Mouse (Mus musculus): ENCODE data around the gene Avpi1. TPM values are rescaled to one million over a fixed set of nuclear protein-coding genes. Genes with fewer than 3 reads are reported as not detected.
A peak's percentile ranks its signal among the peaks of the same experiment; 100 is the strongest.

The Avpi1 gene
- polyA plus RNA-seq, 1 experiment = 1.7 TPM

DNA sequence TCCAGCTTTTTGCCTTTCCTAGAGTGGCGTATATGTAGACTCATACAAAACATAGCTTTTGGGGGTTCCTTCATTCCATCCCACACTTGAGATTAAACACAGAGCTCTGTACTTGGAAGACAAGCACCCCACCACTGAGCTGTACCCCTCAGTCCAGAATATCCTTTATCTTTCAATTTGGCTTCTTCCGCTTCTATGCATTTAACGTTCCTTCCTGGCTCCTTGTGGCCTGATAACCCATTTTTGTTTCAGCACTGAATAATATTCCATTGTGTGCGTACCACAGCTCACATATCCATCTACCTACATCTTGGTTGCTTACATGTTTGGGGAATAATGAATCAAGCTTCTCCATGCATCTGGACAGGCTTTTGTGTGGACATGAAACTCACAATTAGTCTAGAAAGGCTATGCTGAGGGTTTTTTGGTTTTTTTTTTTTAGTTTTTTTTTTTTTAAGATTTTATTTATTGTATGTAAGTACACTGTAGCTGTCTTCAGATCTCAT, 8.4 kb upstream of the Avpi1 start:
- Histone ChIP-seq H3K9me3 (ENCODE audit: control insufficient read depth, low read length) (no peaks in the 10 kb centered on the region), H3K27me3 (ENCODE audit: control insufficient read depth) (no peaks in the 10 kb centered on the region), H3K36me3 (ENCODE audit: control insufficient read depth) (no peaks in the 10 kb centered on the region), H3K4me1 (ENCODE audit: control insufficient read depth) (peaks cover 30% of the 10 kb centered on the region), H3K4me3 (replicated peaks) (no peak overlapping the region)
- TF ChIP-seq GATA1 (IDR thresholded peaks at IDR 0.05; ENCODE audit: low read length) (no peak), TAL1 (IDR thresholded peaks at IDR 0.05; ENCODE audit: low read length) (no peak)

DNA sequence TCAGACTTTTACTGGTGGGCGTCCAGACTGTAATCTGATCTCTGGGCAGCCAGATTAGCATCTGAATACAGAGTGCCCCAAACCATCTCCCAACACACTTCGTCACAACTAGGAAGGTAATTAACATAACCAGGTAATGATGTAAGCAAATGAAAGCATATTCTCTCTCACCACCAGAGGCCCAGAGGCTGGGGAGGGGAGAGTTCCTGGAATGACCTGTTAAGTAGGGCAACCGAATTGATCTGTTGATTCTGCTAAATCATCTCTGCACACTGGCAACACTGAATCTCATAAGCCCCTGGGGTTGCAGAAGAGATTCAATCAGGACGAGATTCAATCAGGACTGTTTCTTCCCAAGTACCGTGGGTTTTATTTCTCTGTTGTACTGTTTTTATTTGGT, 7.3 kb upstream of the Avpi1 start:
- H3K4me3 ChIP-seq (replicated peaks) = no peak overlapping the region
- H3K9me3 ChIP-seq (ENCODE audit: control insufficient read depth, low read length) = no peaks in the 10 kb centered on the region
- no peaks in the 10 kb centered on the region for H3K27me3 ChIP-seq (ENCODE audit: control insufficient read depth)
- H3K36me3 ChIP-seq (ENCODE audit: control insufficient read depth) = no peaks in the 10 kb centered on the region
- peaks cover 30% of the 10 kb centered on the region for H3K4me1 ChIP-seq (ENCODE audit: control insufficient read depth)
- TF ChIP-seq GATA1 (IDR thresholded peaks at IDR 0.05; ENCODE audit: low read length) (no peak), TAL1 (IDR thresholded peaks at IDR 0.05; ENCODE audit: low read length) (no peak)

GRCm38 (mm10) chr19:42135070-42135469, 6.2 kb upstream of the Avpi1 start:
- peaks cover 35% of the 10 kb centered on the region for H3K4me1 ChIP-seq (ENCODE audit: control insufficient read depth)
- no peaks in the 10 kb centered on the region for H3K36me3 ChIP-seq (ENCODE audit: control insufficient read depth)
- no peaks in the 10 kb centered on the region for H3K9me3 ChIP-seq (ENCODE audit: control insufficient read depth, low read length)
- no peak for TF ChIP-seq TAL1 (IDR thresholded peaks at IDR 0.05; ENCODE audit: low read length)
- no peak for TF ChIP-seq GATA1 (IDR thresholded peaks at IDR 0.05; ENCODE audit: low read length)
- no peak overlapping the region for H3K4me3 ChIP-seq (replicated peaks)
- no peaks in the 10 kb centered on the region for H3K27me3 ChIP-seq (ENCODE audit: control insufficient read depth)

- Histone ChIP-seq H3K4me1 (ENCODE audit: control insufficient read depth) (peaks cover 56% of the 10 kb centered on the region), H3K27me3 (ENCODE audit: control insufficient read depth) (peaks cover 3% of the 10 kb centered on the region; the same call in 1 of the 2 replicates), H3K9me3 (ENCODE audit: control insufficient read depth, low read length) (no peaks in the 10 kb centered on the region), H3K4me3 (replicated peaks) (no peak overlapping the region), H3K36me3 (ENCODE audit: control insufficient read depth) (no peaks in the 10 kb centered on the region)
- TF ChIP-seq GATA1 (IDR thresholded peaks at IDR 0.05; ENCODE audit: low read length) = no peak
These were observed 2.2 kb upstream of the Avpi1 start for GRCm38 (mm10) chr19:42131101-42131500.

DNA sequence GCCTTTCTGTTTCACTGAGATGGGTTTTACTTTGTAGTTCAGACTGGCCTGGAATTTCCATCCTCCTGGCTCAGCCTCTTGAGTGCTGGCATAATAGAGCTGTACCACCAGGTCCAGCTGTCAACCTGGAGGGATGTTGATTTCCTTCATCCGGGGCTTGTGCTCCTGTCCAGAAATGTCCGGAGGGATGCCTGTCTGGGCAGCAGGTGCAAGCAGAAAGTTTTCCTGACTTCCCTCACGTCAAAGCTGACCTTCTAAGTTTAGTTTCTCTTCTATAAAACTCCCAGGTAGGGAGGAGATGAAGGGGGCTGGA, 1.4 kb upstream of the Avpi1 start:
- peaks cover 50% of the 10 kb centered on the region for H3K4me1 ChIP-seq (ENCODE audit: control insufficient read depth)
- H3K9me3 ChIP-seq (ENCODE audit: control insufficient read depth, low read length) = no peaks in the 10 kb centered on the region
- no peak for TF ChIP-seq TAL1 (IDR thresholded peaks at IDR 0.05; ENCODE audit: low read length)
- TF ChIP-seq GATA1 (IDR thresholded peaks at IDR 0.05; ENCODE audit: low read length) = no peak
- peaks cover 3% of the 10 kb centered on the region; the same call in 1 of the 2 replicates for H3K27me3 ChIP-seq (ENCODE audit: control insufficient read depth)
- H3K36me3 ChIP-seq (ENCODE audit: control insufficient read depth) = peaks cover under 1% of the 10 kb centered on the region
- no peak overlapping the region for H3K4me3 ChIP-seq (replicated peaks)

DNA sequence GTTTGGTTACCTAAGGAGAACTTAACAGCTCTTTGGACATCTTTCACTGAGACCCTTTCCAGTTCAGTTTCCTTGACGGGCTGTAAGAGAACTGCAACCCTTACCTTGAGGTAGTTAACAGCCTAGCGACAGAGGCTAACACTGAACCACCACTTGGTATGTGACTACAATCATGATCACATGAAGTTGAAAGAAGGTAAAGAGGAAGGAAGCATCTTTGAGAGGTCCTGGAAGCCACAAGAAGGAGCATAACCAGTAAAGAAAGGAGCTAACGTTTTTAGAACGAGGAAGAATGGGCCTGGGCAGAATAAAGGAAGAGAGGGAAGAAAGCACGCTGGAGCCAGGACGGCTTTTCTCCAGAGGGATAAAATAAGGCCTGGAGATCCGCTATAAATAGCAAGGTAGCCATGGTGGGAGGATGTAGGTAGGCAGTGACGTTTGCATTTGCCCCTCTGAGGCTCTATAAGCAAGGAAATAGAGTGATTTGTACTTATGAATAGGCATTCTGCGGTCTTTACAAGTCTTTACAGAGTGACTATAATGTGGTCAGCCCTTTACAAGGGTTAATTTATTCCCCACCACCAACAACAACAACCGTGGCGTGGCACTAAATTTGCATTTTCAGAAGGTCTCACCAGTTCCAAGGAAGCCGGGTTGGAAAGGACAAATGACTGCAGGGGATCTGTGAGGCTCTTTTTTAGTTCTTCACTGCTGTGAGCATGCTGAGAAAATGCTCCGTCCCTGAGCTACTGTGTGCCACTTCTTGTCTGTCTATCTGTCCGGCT, 842 bp upstream of the Avpi1 start:
- Histone ChIP-seq H3K4me1 (ENCODE audit: control insufficient read depth) (peaks cover 45% of the 10 kb centered on the region), H3K36me3 (ENCODE audit: control insufficient read depth) (peaks cover 6% of the 10 kb centered on the region), H3K4me3 (replicated peaks) (peak overlapping the region; percentile 72), H3K9me3 (ENCODE audit: control insufficient read depth, low read length) (no peaks in the 10 kb centered on the region), H3K27me3 (ENCODE audit: control insufficient read depth) (peaks cover 3% of the 10 kb centered on the region; the same call in 1 of the 2 replicates)
- TF ChIP-seq GATA1 (IDR thresholded peaks at IDR 0.05; ENCODE audit: low read length) (no peak), TAL1 (IDR thresholded peaks at IDR 0.05; ENCODE audit: low read length) (no peak)

DNA sequence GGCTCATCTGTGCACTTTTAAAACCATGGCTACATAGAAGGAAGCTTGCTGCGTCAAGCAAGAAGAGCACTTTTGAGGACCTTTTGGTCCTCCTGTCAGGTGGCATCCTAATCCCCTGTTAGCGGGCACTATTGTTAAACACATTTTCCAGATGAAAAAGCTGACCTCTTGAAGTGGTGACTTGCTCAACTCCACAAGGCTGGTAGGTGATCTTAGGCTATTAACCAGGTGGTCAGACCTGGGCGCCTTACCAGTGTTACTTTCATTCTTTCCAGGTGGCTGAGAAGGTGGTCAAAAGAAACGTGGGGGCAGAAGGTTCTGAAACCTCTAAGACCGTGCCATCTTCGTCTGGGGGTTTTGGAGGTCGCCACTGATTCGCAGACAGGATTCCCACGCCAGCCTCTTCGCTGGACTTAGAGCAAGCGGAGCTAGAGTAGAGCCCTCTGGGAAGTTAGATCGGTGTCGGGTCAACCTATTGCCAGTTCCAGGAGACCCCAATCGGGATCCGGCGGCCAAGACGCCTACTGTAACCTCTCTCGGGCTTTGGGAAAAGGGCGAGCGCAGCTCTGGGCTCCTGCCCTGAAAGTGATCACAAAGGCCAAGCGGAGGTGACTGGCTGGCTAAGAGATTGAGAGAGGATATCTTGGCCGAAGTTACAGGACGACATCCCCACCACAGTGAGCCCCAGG, 663 bp downstream of the Avpi1 start:
- TF ChIP-seq TAL1 (IDR thresholded peaks at IDR 0.05; ENCODE audit: low read length) (no peak), GATA1 (IDR thresholded peaks at IDR 0.05; ENCODE audit: low read length) (no peak)
- Histone ChIP-seq H3K9me3 (ENCODE audit: control insufficient read depth, low read length) (no peaks in the 10 kb centered on the region), H3K36me3 (ENCODE audit: control insufficient read depth) (peaks cover 20% of the 10 kb centered on the region), H3K27me3 (ENCODE audit: control insufficient read depth) (peaks cover 3% of the 10 kb centered on the region; the same call in 1 of the 2 replicates), H3K4me1 (ENCODE audit: control insufficient read depth) (peaks cover 33% of the 10 kb centered on the region), H3K4me3 (replicated peaks) (peak overlapping the region; percentile 72)

GRCm38 (mm10) chr19:42127024-42127423, 1.8 kb downstream of the Avpi1 start:
- Histone ChIP-seq H3K36me3 (ENCODE audit: control insufficient read depth) (peaks cover 28% of the 10 kb centered on the region), H3K4me3 (replicated peaks) (no peak overlapping the region), H3K4me1 (ENCODE audit: control insufficient read depth) (peaks cover 33% of the 10 kb centered on the region), H3K27me3 (ENCODE audit: control insufficient read depth) (peaks cover 3% of the 10 kb centered on the region; the same call in 1 of the 2 replicates), H3K9me3 (ENCODE audit: control insufficient read depth, low read length) (no peaks in the 10 kb centered on the region)
- no peak for TF ChIP-seq TAL1 (IDR thresholded peaks at IDR 0.05; ENCODE audit: low read length)
- TF ChIP-seq GATA1 (IDR thresholded peaks at IDR 0.05; ENCODE audit: low read length) = no peak

GRCm38 (mm10) chr19:42126219-42126605, 2.6 kb downstream of the Avpi1 start:
- H3K9me3 ChIP-seq (ENCODE audit: control insufficient read depth, low read length) = no peaks in the 10 kb centered on the region
- H3K27me3 ChIP-seq (ENCODE audit: control insufficient read depth) = peaks cover 3% of the 10 kb centered on the region; the same call in 1 of the 2 replicates
- no peak overlapping the region for H3K4me3 ChIP-seq (replicated peaks)
- peaks cover 35% of the 10 kb centered on the region for H3K36me3 ChIP-seq (ENCODE audit: control insufficient read depth)
- H3K4me1 ChIP-seq (ENCODE audit: control insufficient read depth) = peaks cover 33% of the 10 kb centered on the region
- TF ChIP-seq GATA1 (IDR thresholded peaks at IDR 0.05; ENCODE audit: low read length) = no peak
- TF ChIP-seq TAL1 (IDR thresholded peaks at IDR 0.05; ENCODE audit: low read length) = no peak

All from erythroblast, embryonic 14.5 days (primary cell).